Mouse (Mus musculus) neural tube, embryonic 11.5 days (tissue): ENCODE data around the gene Ahctf1. TPM values are rescaled to one million over a fixed set of nuclear protein-coding genes. Genes with fewer than 3 reads are reported as not detected.

Experiments used
- ATAC-seq: fragments of 200-750 bp; cut with Nextera tagmentation; 2 replicates; pipeline ENCODE4 v1.8.0; 2017; ENCODE audit warnings: moderate number of reproducible peaks, mild to moderate bottlenecking, moderate TSS enrichment, moderate library complexity; ENCODE audit not compliant: insufficient read depth, low FRiP score, low TSS enrichment
- DNase-seq: peaks from one replicate; pipeline ENCODE4 v3.0.0-alpha.2; 2015; ENCODE audit warnings: low spot score
- H3K27ac ChIP-seq: fragments of 300-500 bp; sonication (generic); 2 replicates; pipeline ENCODE4 v1.5.1; 2014; ENCODE audit warnings: low read depth, mild to moderate bottlenecking, low read length
- H3K27me3 ChIP-seq: fragments of 300-500 bp; sonication (generic); 2 replicates; pipeline ENCODE4 v1.6.1; 2014; ENCODE audit warnings: mild to moderate bottlenecking, low read length, mixed read lengths; ENCODE audit not compliant: control insufficient read depth, insufficient read depth
- H3K36me3 ChIP-seq: fragments of 300-500 bp; sonication (generic); 2 replicates; pipeline ENCODE4 v1.6.1; 2014; ENCODE audit warnings: mild to moderate bottlenecking, low read length, moderate library complexity, mixed read lengths; ENCODE audit not compliant: control insufficient read depth, insufficient read depth
- H3K4me1 ChIP-seq: fragments of 300-500 bp; sonication (generic); 2 replicates; pipeline ENCODE4 v1.6.1; 2014; ENCODE audit warnings: low read length, mixed read lengths; ENCODE audit not compliant: control insufficient read depth, insufficient read depth
- H3K4me2 ChIP-seq: fragments of 300-500 bp; sonication (generic); 2 replicates; pipeline ENCODE4 v1.6.1; 2014; ENCODE audit warnings: low read depth, mild to moderate bottlenecking, moderate library complexity
- H3K4me3 ChIP-seq: fragments of 300-500 bp; sonication (generic); 2 replicates; pipeline ENCODE4 v1.5.1; 2014; ENCODE audit warnings: low read depth, low read length
- H3K9ac ChIP-seq: fragments of 300-500 bp; sonication (generic); 2 replicates; pipeline ENCODE4 v1.6.1; 2014; ENCODE audit warnings: mild to moderate bottlenecking, low read length
- H3K9me3 ChIP-seq: fragments of 300-500 bp; sonication (generic); 2 replicates; pipeline ENCODE4 v1.6.1; 2016; ENCODE audit warnings: low read length; ENCODE audit not compliant: control insufficient read depth
- WGBS: fragments of 180-500 bp; shearing (Covaris S2); extraction: QIAGEN DNeasy Blood & Tissue Kit; methylation state at CpG from one replicate; pipeline ENCODE4 v1.1.7; 2014; 5-methylcytosine and 5-hydroxymethylcytosine counted together
- polyA plus RNA-seq: library from polyadenylated mRNA; unstranded; fragments of >200 nt; fragmentation: Nextera tagmentation; extraction: Ambion mirVana; gene quantifications from 2 replicates; pipeline ENCODE4 v1.2.1, GENCODE M21; 2014

Gene Ahctf1
- polyA plus RNA-seq, 1 experiment from 2014 or later: 35.8 TPM

GRCm38 (mm10) chr1:179784098-179784497 is 19.4 kb downstream of the Ahctf1 start:
- Histone ChIP-seq H3K36me3 (peaks cover 12% of the 10 kb centered on the region), H3K27ac (no peak overlapping the region), H3K9me3 (no peaks in the 10 kb centered on the region), H3K4me3 (no peak overlapping the region), H3K4me2 (no peak overlapping the region), H3K9ac (no peak overlapping the region), H3K4me1 (no peaks in the 10 kb centered on the region), H3K27me3 (no peaks in the 10 kb centered on the region)
- no peak for DNase-seq
- 93% methylated on average over 4 of the region's 4 CpGs for WGBS
- ATAC-seq: no peak

GRCm38 (mm10) chr1:179776831-179777230 is 26.6 kb downstream of the Ahctf1 start:
- H3K27me3 ChIP-seq: no peaks in the 10 kb centered on the region
- H3K9ac ChIP-seq: no peak overlapping the region
- H3K27ac ChIP-seq: no peak overlapping the region
- H3K9me3 ChIP-seq: no peaks in the 10 kb centered on the region
- peaks cover 7% of the 10 kb centered on the region for H3K36me3 ChIP-seq
- no peak for ATAC-seq
- no peak for DNase-seq
- WGBS: 93% methylated on average over 8 of the region's 8 CpGs
- H3K4me3 ChIP-seq: no peak overlapping the region
- no peak overlapping the region for H3K4me2 ChIP-seq
- H3K4me1 ChIP-seq: no peaks in the 10 kb centered on the region

GRCm38 (mm10) chr1:179760553-179760952 is 42.9 kb downstream of the Ahctf1 start:
- H3K27ac ChIP-seq: no peak overlapping the region
- WGBS: 91% methylated on average over 4 of the region's 4 CpGs
- H3K4me3 ChIP-seq: no peak overlapping the region
- H3K36me3 ChIP-seq: peaks cover 17% of the 10 kb centered on the region
- H3K4me1 ChIP-seq: no peaks in the 10 kb centered on the region
- H3K9me3 ChIP-seq: no peaks in the 10 kb centered on the region
- H3K27me3 ChIP-seq: no peaks in the 10 kb centered on the region
- no peak overlapping the region for H3K9ac ChIP-seq
- ATAC-seq (no peak), DNase-seq (no peak)
- no peak overlapping the region for H3K4me2 ChIP-seq

GRCm38 (mm10) chr1:179760086-179760485 is 43.4 kb downstream of the Ahctf1 start:
- H3K27ac ChIP-seq: no peak overlapping the region
- H3K4me1 ChIP-seq: no peaks in the 10 kb centered on the region
- DNase-seq (no peak), ATAC-seq (no peak)
- H3K9me3 ChIP-seq: no peaks in the 10 kb centered on the region
- no peak overlapping the region for H3K4me3 ChIP-seq
- 92% methylated on average over 5 of the region's 5 CpGs for whole genome bisulfite sequencing
- no peaks in the 10 kb centered on the region for H3K27me3 ChIP-seq
- H3K36me3 ChIP-seq: peaks cover 17% of the 10 kb centered on the region
- no peak overlapping the region for H3K4me2 ChIP-seq
- no peak overlapping the region for H3K9ac ChIP-seq

GRCm38 (mm10) chr1:179756477-179756876 is 47.0 kb downstream of the Ahctf1 start:
- H3K4me1 ChIP-seq: no peaks in the 10 kb centered on the region
- H3K4me2 ChIP-seq: no peak overlapping the region
- ATAC-seq (no peak), DNase-seq (no peak)
- peaks cover 20% of the 10 kb centered on the region for H3K36me3 ChIP-seq
- H3K9ac ChIP-seq: no peak overlapping the region
- no peak overlapping the region for H3K27ac ChIP-seq
- H3K27me3 ChIP-seq: no peaks in the 10 kb centered on the region
- H3K9me3 ChIP-seq: no peaks in the 10 kb centered on the region
- no peak overlapping the region for H3K4me3 ChIP-seq

GRCm38 (mm10) chr1:179753006-179753405 is 50.5 kb downstream of the Ahctf1 start:
- ATAC-seq: no peak
- 95% methylated on average over 8 of the region's 8 CpGs for WGBS
- H3K36me3 ChIP-seq: peaks cover 14% of the 10 kb centered on the region

GRCm38 (mm10) chr1:179752276-179752675 is 51.2 kb downstream of the Ahctf1 start:
- Histone ChIP-seq H3K9ac (no peak overlapping the region), H3K27ac (no peak overlapping the region), H3K4me3 (no peak overlapping the region), H3K4me1 (no peaks in the 10 kb centered on the region), H3K27me3 (no peaks in the 10 kb centered on the region), H3K9me3 (no peaks in the 10 kb centered on the region), H3K4me2 (no peak overlapping the region), H3K36me3 (peaks cover 14% of the 10 kb centered on the region)
- ATAC-seq (no peak), DNase-seq (no peak)
- 96% methylated on average over 11 of the region's 11 CpGs for WGBS

More at GRCm38 (mm10) chr1:179753006-179753405, 50.5 kb downstream of the Ahctf1 start:
- H3K27ac ChIP-seq: no peak overlapping the region
- H3K9ac ChIP-seq: no peak overlapping the region
- no peak for DNase-seq
- H3K4me1 ChIP-seq: no peaks in the 10 kb centered on the region
- no peaks in the 10 kb centered on the region for H3K27me3 ChIP-seq
- no peaks in the 10 kb centered on the region for H3K9me3 ChIP-seq
- no peak overlapping the region for H3K4me3 ChIP-seq
- H3K4me2 ChIP-seq: no peak overlapping the region

- WGBS: 93% methylated on average over 9 of the region's 9 CpGs
- DNase-seq: no peak
Observed at GRCm38 (mm10) chr1:179745171-179745570, 58.3 kb downstream of the Ahctf1 start, which contains the start of gene Kif28. TSS of gene Kif28 (minus strand) at chr1:179745271.

GRCm38 (mm10) chr1:179743593-179744193 is 59.8 kb downstream of the Ahctf1 start:
- DNase-seq: no peak
- WGBS: 86% methylated on average over 4 of the region's 4 CpGs

More at GRCm38 (mm10) chr1:179745171-179745570, 58.3 kb downstream of the Ahctf1 start, which contains the start of gene Kif28:
- Histone ChIP-seq H3K27me3 (no peaks in the 10 kb centered on the region), H3K9me3 (no peaks in the 10 kb centered on the region), H3K4me2 (no peak within 1 kb of the TSS), H3K9ac (no peak within 1 kb of the TSS), H3K36me3 (0 out of 2 replicates have a peak, but pooled peaks cover 2% of the 10 kb centered on the region), H3K27ac (no peak within 1 kb of the TSS), H3K4me3 (no peak within 1 kb of the TSS), H3K4me1 (no peaks in the 10 kb centered on the region)
- no peak for ATAC-seq

More at GRCm38 (mm10) chr1:179743593-179744193, 59.8 kb downstream of the Ahctf1 start:
- no peaks in the 10 kb centered on the region for H3K4me1 ChIP-seq
- H3K9ac ChIP-seq: no peak overlapping the region
- H3K36me3 ChIP-seq: 0 out of 2 replicates have a peak, but pooled peaks cover 2% of the 10 kb centered on the region
- no peak overlapping the region for H3K4me3 ChIP-seq
- H3K27ac ChIP-seq: no peak overlapping the region
- ATAC-seq: no peak
- no peaks in the 10 kb centered on the region for H3K27me3 ChIP-seq
- H3K4me2 ChIP-seq: no peak overlapping the region
- H3K9me3 ChIP-seq: no peaks in the 10 kb centered on the region
